Mouse (Mus musculus): ENCODE measurements around the gene Ankle2. TPM values are rescaled to one million over a fixed set of nuclear protein-coding genes. Genes with fewer than 3 reads are reported as not detected.

Gene Ankle2
- total and polyA plus RNA-seq, 3 experiments = 33.2 to 35.7 (median 35.3) TPM

- TF ChIP-seq SIN3A (IDR thresholded peaks at IDR 0.05; ENCODE audit: low read length) (peak; percentile 71), PAX5 (IDR thresholded peaks at IDR 0.05; ENCODE audit: low read length) (no peak), KAT2A (IDR thresholded peaks at IDR 0.05; ENCODE audit: insufficient replicate concordance, low read length) (no peak), ZKSCAN1 (IDR thresholded peaks at IDR 0.05; ENCODE audit: borderline replicate concordance, low read depth, low read length) (no peak), JUN (IDR thresholded peaks at IDR 0.05; ENCODE audit: insufficient read depth, low read depth, low read length) (peak; percentile 95), JUND (conservative IDR thresholded peaks at IDR 0.05; ENCODE audit: low read depth, low read length) (peak; percentile 94)
Measured at GRCm38 (mm10) chr5:110284536-110284935, 53.7 kb downstream of the Ankle2 start (continued).

GRCm38 (mm10) chr5:110285156-110285555, 54.4 kb downstream of the Ankle2 start:
- H3K4me3 ChIP-seq (replicated peaks in 1 of 3; ENCODE audit: low read depth in 2 of 3, low read length in 2 of 3, poor library complexity in 1 of 3) = peak overlapping the region; percentile 53 to 71 (median 61)
- peaks cover 9 to 19% of the 10 kb centered on the region in 2 experiments for H3K36me3 ChIP-seq (replicated peaks in 1 of 2; ENCODE audit: control insufficient read depth in 1 of 2, insufficient read depth in 1 of 2, low read length in 1 of 2)
- dilution Hi-C loops (cut with MboI; ENCODE audit: extremely low pct_ligation_motif_present, extremely low pct_unique_long_range_greater_than_20kb, low sequenced_read_pairs) (no loop called here), in situ Hi-C loops (cut with MboI; ENCODE audit: low pct_ligation_motif_present, low pct_unique_long_range_greater_than_20kb, low sequenced_read_pairs) (no loop called here)
- H3K4me1 ChIP-seq (ENCODE audit: control insufficient read depth in 1 of 2, insufficient read depth in 2 of 2) = peaks cover 8 to 33% of the 10 kb centered on the region in 2 experiments
- no peak overlapping the region for H3K27ac ChIP-seq (ENCODE audit: insufficient read depth, low read depth)
- no peak for DNase-seq (ENCODE audit: extremely low read depth)
- peak overlapping the region; percentile 99 for H3K4me2 ChIP-seq (ENCODE audit: insufficient read depth, low read depth, poor library complexity, severe bottlenecking)
- peaks cover 11% of the 10 kb centered on the region for H3K79me2 ChIP-seq (replicated peaks; ENCODE audit: control insufficient read depth, extremely low read depth, insufficient read depth, poor library complexity, severe bottlenecking)
- no peaks in the 10 kb centered on the region for H3K9me3 ChIP-seq (replicated peaks; ENCODE audit: low read length)
- no peak for TF ChIP-seq CHD1 (IDR thresholded peaks at IDR 0.05; ENCODE audit: low read depth, low read length)
- no peak for TF ChIP-seq KAT2A (IDR thresholded peaks at IDR 0.05; ENCODE audit: insufficient replicate concordance, low read length)
- peak overlapping the region; percentile 42 for H3K9ac ChIP-seq (ENCODE audit: insufficient read depth, low read depth)
- H3K27me3 ChIP-seq (replicated peaks) = peaks cover 10% of the 10 kb centered on the region

DNA sequence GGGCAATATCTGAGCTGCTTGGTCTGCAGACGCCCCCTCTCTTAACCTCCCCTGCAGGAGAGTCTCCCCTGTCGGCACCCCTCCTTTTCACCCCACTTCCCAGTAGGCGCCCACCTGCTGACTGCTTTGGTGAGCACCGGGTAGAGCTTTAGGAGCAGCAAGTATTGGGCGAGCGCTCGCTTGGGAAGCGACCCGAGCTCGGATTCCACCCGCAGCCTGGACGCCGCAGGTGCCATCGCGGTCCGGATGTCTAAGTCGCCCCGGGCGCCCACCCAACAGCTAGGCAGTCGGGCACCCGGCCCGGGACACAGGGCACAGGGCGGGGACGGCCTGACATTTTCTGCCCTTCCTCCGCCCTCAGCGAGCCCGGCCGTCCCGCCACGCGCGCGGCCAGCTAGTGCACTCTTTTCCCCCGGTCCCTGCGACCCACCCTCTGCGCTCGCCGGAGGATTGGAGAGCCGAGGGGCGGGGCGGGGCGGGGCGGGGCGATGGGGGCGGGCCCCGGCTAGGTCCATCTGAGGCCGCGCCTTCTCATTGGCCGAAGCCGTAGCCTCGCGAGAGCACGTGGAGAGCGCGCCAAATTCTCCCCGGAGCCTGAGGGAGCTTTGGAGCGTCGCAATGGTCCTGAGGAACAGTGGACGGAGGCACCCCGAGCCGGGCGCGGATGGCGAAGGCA, 55.1 kb downstream of the Ankle2 start, which contains the start of the genes Pxmp2 and Pole:
Pxmp2 (minus strand) TSS at position 417 of the 676 bp plus-strand sequence.
Pole (plus strand) TSS at position 537 of the 676 bp plus-strand sequence.
- Histone ChIP-seq H3K4me2 (ENCODE audit: insufficient read depth, low read depth, poor library complexity, severe bottlenecking) (peak within 1 kb of the TSS; percentile 99), H3K27ac (ENCODE audit: insufficient read depth, low read depth) (peak within 1 kb of the TSS; percentile 62), H3K9ac (ENCODE audit: insufficient read depth, low read depth) (peak within 1 kb of the TSS; percentile 94), H3K27me3 (replicated peaks) (peaks cover 10% of the 10 kb centered on the region), H3K4me3 (replicated peaks in 1 of 3; ENCODE audit: low read depth in 2 of 3, low read length in 2 of 3, poor library complexity in 1 of 3) (peak within 1 kb of the TSS; percentile 73 to 95 (median 74)), H3K79me2 (replicated peaks; ENCODE audit: control insufficient read depth, extremely low read depth, insufficient read depth, poor library complexity, severe bottlenecking) (peaks cover 11% of the 10 kb centered on the region), H3K9me3 (replicated peaks; ENCODE audit: low read length) (no peaks in the 10 kb centered on the region), H3K4me1 (ENCODE audit: control insufficient read depth in 1 of 2, insufficient read depth in 2 of 2) (peaks cover 8 to 33% of the 10 kb centered on the region in 2 experiments), H3K36me3 (replicated peaks in 1 of 2; ENCODE audit: control insufficient read depth in 1 of 2, insufficient read depth in 1 of 2, low read length in 1 of 2) (peaks cover 14 to 26% of the 10 kb centered on the region in 2 experiments)
- peak; percentile 92 for DNase-seq (ENCODE audit: extremely low read depth)
- dilution Hi-C loops (cut with MboI; ENCODE audit: extremely low pct_ligation_motif_present, extremely low pct_unique_long_range_greater_than_20kb, low sequenced_read_pairs) (no loop called here), in situ Hi-C loops (cut with MboI; ENCODE audit: low pct_ligation_motif_present, low pct_unique_long_range_greater_than_20kb, low sequenced_read_pairs) (no loop called here)
- no peak for TF ChIP-seq ZNF384 (IDR thresholded peaks at IDR 0.05; ENCODE audit: low read depth, low read length)
- no peak for TF ChIP-seq PAX5 (IDR thresholded peaks at IDR 0.05; ENCODE audit: low read length)
- peak; percentile 90; the same call in 1 of the 2 replicates for TF ChIP-seq MXI1 (IDR thresholded peaks at IDR 0.05; ENCODE audit: low read depth, low read length)
- TF ChIP-seq RAD21 (IDR thresholded peaks at IDR 0.05; ENCODE audit: low read depth, low read length) = no peak
- peak; percentile 86 for TF ChIP-seq MAX (IDR thresholded peaks at IDR 0.05; ENCODE audit: low read length)
- peak; percentile 96 for TF ChIP-seq SIN3A (IDR thresholded peaks at IDR 0.05; ENCODE audit: low read length)
- TF ChIP-seq POLR2AphosphoS2 (IDR thresholded peaks at IDR 0.05; ENCODE audit: low read depth, low read length) = 0 out of 2 replicates have a peak, but pooled peaks have one; percentile 57
- TF ChIP-seq CHD2 (IDR thresholded peaks at IDR 0.05; ENCODE audit: low read length) = peak; percentile 97
- TF ChIP-seq MYC (IDR thresholded peaks at IDR 0.05; ENCODE audit: low read depth, low read length) = peak; percentile 51; the same call in 1 of the 2 replicates
- no peak for TF ChIP-seq BHLHE40 (IDR thresholded peaks at IDR 0.05; ENCODE audit: low read depth, low read length)
- TF ChIP-seq NELFE (IDR thresholded peaks at IDR 0.05; ENCODE audit: low read depth, low read length) = peak; percentile 86
- TF ChIP-seq IRF4 (IDR thresholded peaks at IDR 0.05; ENCODE audit: low read depth, low read length) = no peak
- TF ChIP-seq JUN (IDR thresholded peaks at IDR 0.05; ENCODE audit: insufficient read depth, low read depth, low read length) = no peak
- TF ChIP-seq RCOR1 (conservative IDR thresholded peaks at IDR 0.05; ENCODE audit: low read depth, low read length) = no peak
- TF ChIP-seq TCF12 (IDR thresholded peaks at IDR 0.05; ENCODE audit: low read depth, low read length) = peak; percentile 66
- TF ChIP-seq EP300 (IDR thresholded peaks at IDR 0.05; ENCODE audit: low read length) = no peak
- no peak for TF ChIP-seq NRF1 (IDR thresholded peaks at IDR 0.05; ENCODE audit: low read depth, low read length)
- TF ChIP-seq CTCF (conservative IDR thresholded peaks at IDR 0.05 in 1 of 2, IDR thresholded peaks at IDR 0.05 in 1 of 2; ENCODE audit: low read depth in 2 of 2, low read length in 2 of 2) = no peak
- TF ChIP-seq JUND (conservative IDR thresholded peaks at IDR 0.05; ENCODE audit: low read depth, low read length) = no peak
- no peak for TF ChIP-seq ELF1 (IDR thresholded peaks at IDR 0.05; ENCODE audit: low read depth, low read length)
- TF ChIP-seq CHD1 (IDR thresholded peaks at IDR 0.05; ENCODE audit: low read depth, low read length) = peak; percentile 79; the same call in 1 of the 2 replicates
- no peak for TF ChIP-seq GABPA (IDR thresholded peaks at IDR 0.05; ENCODE audit: insufficient replicate concordance, low read depth, low read length)
- no peak for TF ChIP-seq USF2 (conservative IDR thresholded peaks at IDR 0.05; ENCODE audit: low read depth, low read length)
- no peak for TF ChIP-seq ETS1 (conservative IDR thresholded peaks at IDR 0.05; ENCODE audit: low read depth, low read length)
- no peak for TF ChIP-seq MAFK (IDR thresholded peaks at IDR 0.05; ENCODE audit: insufficient replicate concordance, low read length)
- peak; percentile 73; the same call in 1 of the 2 replicates for TF ChIP-seq E2F4 (IDR thresholded peaks at IDR 0.05; ENCODE audit: insufficient replicate concordance, low read depth, low read length)
